Mouse (Mus musculus): ENCODE results near the gene Lima1. TPM values are rescaled to one million over a fixed set of nuclear protein-coding genes. Genes with fewer than 3 reads are reported as not detected.
A peak's percentile ranks its signal among the peaks of the same experiment; 100 is the strongest.

Lima1 gene
- polyA plus RNA-seq, 1 experiment = 104 TPM

GRCm38 (mm10) chr15:99772277-99772880, 102.9 kb downstream of the Lima1 start:
- H3K27me3 ChIP-seq (ENCODE audit: control insufficient read depth, insufficient read depth, low read length, poor library complexity, severe bottlenecking) = no peaks in the 10 kb centered on the region
- peak overlapping the region; percentile 42; the same call in 1 of the 2 replicates for H3K27ac ChIP-seq (ENCODE audit: insufficient read depth, low read length)
- no peaks in the 10 kb centered on the region for H3K9me3 ChIP-seq (replicated peaks; ENCODE audit: control insufficient read depth, insufficient read depth, low read length, poor library complexity, severe bottlenecking)
- no peaks in the 10 kb centered on the region for H3K36me3 ChIP-seq (ENCODE audit: control insufficient read depth, insufficient read depth, low read length, poor library complexity, severe bottlenecking)
- TF ChIP-seq POLR2A (IDR thresholded peaks at IDR 0.05; ENCODE audit: insufficient read depth, low read length) (peak; percentile 68), CTCF (IDR thresholded peaks at IDR 0.05; ENCODE audit: low read depth, low read length) (no peak), EP300 (IDR thresholded peaks at IDR 0.05; ENCODE audit: insufficient read depth, low read depth, low read length) (0 out of 2 replicates have a peak, but pooled peaks have one; percentile 9)
- peak overlapping the region; percentile 92 for H3K4me3 ChIP-seq (ENCODE audit: low read depth, low read length)
- peak overlapping the region; percentile 87 for H3K9ac ChIP-seq (ENCODE audit: low read depth, poor library complexity, severe bottlenecking)
- peaks cover 2% of the 10 kb centered on the region for H3K4me1 ChIP-seq (ENCODE audit: control insufficient read depth, insufficient read depth, low read length)

- Histone ChIP-seq H3K9ac (ENCODE audit: low read depth, poor library complexity, severe bottlenecking) (peak overlapping the region; percentile 87), H3K27me3 (ENCODE audit: control insufficient read depth, insufficient read depth, low read length, poor library complexity, severe bottlenecking) (no peaks in the 10 kb centered on the region), H3K9me3 (replicated peaks; ENCODE audit: control insufficient read depth, insufficient read depth, low read length, poor library complexity, severe bottlenecking) (no peaks in the 10 kb centered on the region), H3K4me1 (ENCODE audit: control insufficient read depth, insufficient read depth, low read length) (peaks cover 2% of the 10 kb centered on the region), H3K36me3 (ENCODE audit: control insufficient read depth, insufficient read depth, low read length, poor library complexity, severe bottlenecking) (no peaks in the 10 kb centered on the region), H3K4me3 (ENCODE audit: low read depth, low read length) (peak overlapping the region; percentile 92), H3K27ac (ENCODE audit: insufficient read depth, low read length) (peak overlapping the region; percentile 33; the same call in 1 of the 2 replicates)
- no peak for TF ChIP-seq CTCF (IDR thresholded peaks at IDR 0.05; ENCODE audit: low read depth, low read length)
These were observed 103.5 kb downstream of the Lima1 start for GRCm38 (mm10) chr15:99771601-99772276.

- H3K4me3 ChIP-seq (ENCODE audit: low read depth, low read length) = peak overlapping the region; percentile 92
- H3K4me1 ChIP-seq (ENCODE audit: control insufficient read depth, insufficient read depth, low read length) = peaks cover 2% of the 10 kb centered on the region
- H3K9me3 ChIP-seq (replicated peaks; ENCODE audit: control insufficient read depth, insufficient read depth, low read length, poor library complexity, severe bottlenecking) = no peaks in the 10 kb centered on the region
- TF ChIP-seq CTCF (IDR thresholded peaks at IDR 0.05; ENCODE audit: low read depth, low read length) = no peak
- TF ChIP-seq POLR2A (IDR thresholded peaks at IDR 0.05; ENCODE audit: insufficient read depth, low read length) = no peak
- TF ChIP-seq EP300 (IDR thresholded peaks at IDR 0.05; ENCODE audit: insufficient read depth, low read depth, low read length) = no peak
- peak overlapping the region; percentile 87 for H3K9ac ChIP-seq (ENCODE audit: low read depth, poor library complexity, severe bottlenecking)
- H3K36me3 ChIP-seq (ENCODE audit: control insufficient read depth, insufficient read depth, low read length, poor library complexity, severe bottlenecking) = no peaks in the 10 kb centered on the region
- H3K27me3 ChIP-seq (ENCODE audit: control insufficient read depth, insufficient read depth, low read length, poor library complexity, severe bottlenecking) = no peaks in the 10 kb centered on the region
- no peak overlapping the region for H3K27ac ChIP-seq (ENCODE audit: insufficient read depth, low read length)
These were observed 104.2 kb downstream of the Lima1 start for GRCm38 (mm10) chr15:99771004-99771500.

- Histone ChIP-seq H3K4me1 (ENCODE audit: control insufficient read depth, insufficient read depth, low read length) (peaks cover 2% of the 10 kb centered on the region), H3K27ac (ENCODE audit: insufficient read depth, low read length) (no peak overlapping the region), H3K9ac (ENCODE audit: low read depth, poor library complexity, severe bottlenecking) (no peak overlapping the region), H3K36me3 (ENCODE audit: control insufficient read depth, insufficient read depth, low read length, poor library complexity, severe bottlenecking) (no peaks in the 10 kb centered on the region), H3K27me3 (ENCODE audit: control insufficient read depth, insufficient read depth, low read length, poor library complexity, severe bottlenecking) (no peaks in the 10 kb centered on the region), H3K4me3 (ENCODE audit: low read depth, low read length) (no peak overlapping the region), H3K9me3 (replicated peaks; ENCODE audit: control insufficient read depth, insufficient read depth, low read length, poor library complexity, severe bottlenecking) (no peaks in the 10 kb centered on the region)
- TF ChIP-seq EP300 (IDR thresholded peaks at IDR 0.05; ENCODE audit: insufficient read depth, low read depth, low read length) (no peak), POLR2A (IDR thresholded peaks at IDR 0.05; ENCODE audit: insufficient read depth, low read length) (no peak), CTCF (IDR thresholded peaks at IDR 0.05; ENCODE audit: low read depth, low read length) (no peak)
These were observed 106.5 kb downstream of the Lima1 start for GRCm38 (mm10) chr15:99768761-99769160.

GRCm38 (mm10) chr15:99767467-99767866, 107.8 kb downstream of the Lima1 start:
- Histone ChIP-seq H3K4me3 (ENCODE audit: low read depth, low read length) (no peak overlapping the region), H3K36me3 (ENCODE audit: control insufficient read depth, insufficient read depth, low read length, poor library complexity, severe bottlenecking) (no peaks in the 10 kb centered on the region), H3K4me1 (ENCODE audit: control insufficient read depth, insufficient read depth, low read length) (no peaks in the 10 kb centered on the region), H3K9me3 (replicated peaks; ENCODE audit: control insufficient read depth, insufficient read depth, low read length, poor library complexity, severe bottlenecking) (no peaks in the 10 kb centered on the region), H3K27me3 (ENCODE audit: control insufficient read depth, insufficient read depth, low read length, poor library complexity, severe bottlenecking) (no peaks in the 10 kb centered on the region), H3K27ac (ENCODE audit: insufficient read depth, low read length) (no peak overlapping the region), H3K9ac (ENCODE audit: low read depth, poor library complexity, severe bottlenecking) (no peak overlapping the region)
- TF ChIP-seq POLR2A (IDR thresholded peaks at IDR 0.05; ENCODE audit: insufficient read depth, low read length) = no peak
- no peak for TF ChIP-seq CTCF (IDR thresholded peaks at IDR 0.05; ENCODE audit: low read depth, low read length)
- TF ChIP-seq EP300 (IDR thresholded peaks at IDR 0.05; ENCODE audit: insufficient read depth, low read depth, low read length) = no peak

- Histone ChIP-seq H3K27me3 (ENCODE audit: control insufficient read depth, insufficient read depth, low read length, poor library complexity, severe bottlenecking) (no peaks in the 10 kb centered on the region), H3K4me3 (ENCODE audit: low read depth, low read length) (no peak overlapping the region), H3K36me3 (ENCODE audit: control insufficient read depth, insufficient read depth, low read length, poor library complexity, severe bottlenecking) (no peaks in the 10 kb centered on the region), H3K4me1 (ENCODE audit: control insufficient read depth, insufficient read depth, low read length) (no peaks in the 10 kb centered on the region), H3K9ac (ENCODE audit: low read depth, poor library complexity, severe bottlenecking) (no peak overlapping the region), H3K9me3 (replicated peaks; ENCODE audit: control insufficient read depth, insufficient read depth, low read length, poor library complexity, severe bottlenecking) (no peaks in the 10 kb centered on the region), H3K27ac (ENCODE audit: insufficient read depth, low read length) (no peak overlapping the region)
- TF ChIP-seq EP300 (IDR thresholded peaks at IDR 0.05; ENCODE audit: insufficient read depth, low read depth, low read length) (no peak), POLR2A (IDR thresholded peaks at IDR 0.05; ENCODE audit: insufficient read depth, low read length) (no peak), CTCF (IDR thresholded peaks at IDR 0.05; ENCODE audit: low read depth, low read length) (no peak)
These were observed 121.1 kb downstream of the Lima1 start for GRCm38 (mm10) chr15:99754204-99754603.
